Mouse (Mus musculus) bone marrow macrophage, adult 2 months (primary cell): ENCODE data around the gene Nav2.

Experiments
- CTCF ChIP-seq: IDR thresholded peaks from 2 replicates; pipeline ENCODE4 v1.5.1; 2012; ENCODE audit warnings: low read depth, mild to moderate bottlenecking, low read length, moderate library complexity
- POLR2A ChIP-seq: IDR thresholded peaks from 2 replicates; pipeline ENCODE4 v1.6.1; 2012; ENCODE audit warnings: mild to moderate bottlenecking, low read depth, low read length, borderline replicate concordance

DNA sequence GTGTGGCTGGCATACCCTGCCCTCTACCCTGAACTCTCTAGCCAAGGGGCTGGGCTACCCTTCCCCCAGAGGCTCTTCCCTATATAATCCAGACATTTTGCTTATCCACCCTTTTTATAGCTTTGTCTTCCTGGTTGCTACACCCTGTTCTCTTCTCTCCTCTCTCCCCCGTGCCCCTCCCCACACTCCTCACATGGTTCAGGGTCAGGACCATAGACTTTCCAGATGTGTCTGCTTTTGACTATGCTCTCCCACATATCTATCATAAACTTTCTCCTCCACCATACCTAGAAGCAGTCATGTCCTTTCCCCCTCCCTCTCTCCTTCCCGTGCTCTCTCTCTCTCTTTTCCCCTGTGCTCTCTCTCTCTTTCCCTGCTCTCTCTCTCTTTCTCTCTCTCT is 595.4 kb downstream of the Nav2 start:
- TF ChIP-seq CTCF (no peak), POLR2A (no peak)
